Mouse (Mus musculus): ENCODE results near the gene Padi4. TPM values are rescaled to one million over a fixed set of nuclear protein-coding genes. Genes with fewer than 3 reads are reported as not detected.

Padi4 gene
- total and polyA plus RNA-seq, 2 experiments, result 0.09 to 0.12 TPM

GRCm38 (mm10) chr4:140775876-140776275 lies 1.8 kb upstream of the Padi4 start:
- H3K4me3 ChIP-seq (ENCODE audit: insufficient read depth, low read depth, low read length), result no peak overlapping the region
- DNase-seq (ENCODE audit: extremely low read depth, low read depth, low spot score), result no peak
- H3K79me2 ChIP-seq (ENCODE audit: control insufficient read depth, insufficient read depth, low read length), result no peaks in the 10 kb centered on the region
- no peaks in the 10 kb centered on the region for H3K27me3 ChIP-seq (ENCODE audit: control insufficient read depth, insufficient read depth, low read length)
- no peaks in the 10 kb centered on the region for H3K36me3 ChIP-seq (ENCODE audit: control insufficient read depth, insufficient read depth, low read length)
- H3K27ac ChIP-seq (replicated peaks; ENCODE audit: insufficient read depth, low read depth, low read length), result no peak overlapping the region
- no peak for TF ChIP-seq CTCF (IDR thresholded peaks at IDR 0.05; ENCODE audit: low read depth, low read length)
- TF ChIP-seq POLR2A (IDR thresholded peaks at IDR 0.05; ENCODE audit: extremely low read depth, insufficient read depth, low read length), result no peak
- WGBS, result 91% methylated on average over 10 of the region's 10 CpGs
- H3K4me1 ChIP-seq (ENCODE audit: control insufficient read depth, insufficient read depth, low read length), result no peaks in the 10 kb centered on the region
- no peak overlapping the region for H3K9ac ChIP-seq (ENCODE audit: low read depth, low read length)

DNA sequence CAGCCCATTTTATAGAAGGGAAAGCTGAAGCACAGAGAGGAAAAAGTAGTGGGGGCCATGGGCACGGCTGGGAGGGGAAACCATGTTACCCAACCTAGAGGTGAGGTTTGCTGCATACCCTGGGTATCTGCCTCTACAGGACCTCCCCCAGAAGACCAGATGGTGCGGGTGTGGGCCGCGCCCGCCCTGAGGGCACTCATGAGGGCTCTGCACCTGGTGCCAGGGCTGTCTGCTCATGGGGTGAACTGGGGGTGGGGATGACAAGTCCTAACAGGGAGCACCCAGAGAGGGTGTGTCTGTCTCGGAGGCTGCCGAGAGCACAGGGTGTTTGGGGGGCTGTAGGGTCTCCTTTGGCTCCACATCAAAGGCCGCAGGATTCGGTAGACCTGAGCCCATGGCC lies 857 bp upstream of the Padi4 start:
- Histone ChIP-seq H3K79me2 (ENCODE audit: control insufficient read depth, insufficient read depth, low read length) (no peaks in the 10 kb centered on the region), H3K4me1 (ENCODE audit: control insufficient read depth, insufficient read depth, low read length) (peaks cover 3% of the 10 kb centered on the region; the same call in 1 of the 2 replicates), H3K27me3 (ENCODE audit: control insufficient read depth, insufficient read depth, low read length) (no peaks in the 10 kb centered on the region), H3K4me3 (ENCODE audit: insufficient read depth, low read depth, low read length) (no peak overlapping the region), H3K9ac (ENCODE audit: low read depth, low read length) (no peak overlapping the region), H3K27ac (replicated peaks; ENCODE audit: insufficient read depth, low read depth, low read length) (no peak overlapping the region), H3K36me3 (ENCODE audit: control insufficient read depth, insufficient read depth, low read length) (no peaks in the 10 kb centered on the region)
- no peak for DNase-seq (ENCODE audit: extremely low read depth, low read depth, low spot score)
- no peak for TF ChIP-seq POLR2A (IDR thresholded peaks at IDR 0.05; ENCODE audit: extremely low read depth, insufficient read depth, low read length)
- 95% methylated on average over 9 of the region's 9 CpGs for WGBS

GRCm38 (mm10) chr4:140771091-140771490 lies 2.9 kb downstream of the Padi4 start:
- no peak for DNase-seq (ENCODE audit: extremely low read depth, low read depth, low spot score)
- H3K27me3 ChIP-seq (ENCODE audit: control insufficient read depth, insufficient read depth, low read length), result no peaks in the 10 kb centered on the region
- no peak overlapping the region for H3K9ac ChIP-seq (ENCODE audit: low read depth, low read length)
- H3K27ac ChIP-seq (replicated peaks; ENCODE audit: insufficient read depth, low read depth, low read length), result no peak overlapping the region
- H3K4me3 ChIP-seq (ENCODE audit: insufficient read depth, low read depth, low read length), result no peak overlapping the region
- no peaks in the 10 kb centered on the region for H3K36me3 ChIP-seq (ENCODE audit: control insufficient read depth, insufficient read depth, low read length)
- peaks cover 3% of the 10 kb centered on the region; the same call in 1 of the 2 replicates for H3K4me1 ChIP-seq (ENCODE audit: control insufficient read depth, insufficient read depth, low read length)
- TF ChIP-seq CTCF (IDR thresholded peaks at IDR 0.05; ENCODE audit: low read depth, low read length), result no peak
- TF ChIP-seq POLR2A (IDR thresholded peaks at IDR 0.05; ENCODE audit: extremely low read depth, insufficient read depth, low read length), result no peak
- H3K79me2 ChIP-seq (ENCODE audit: control insufficient read depth, insufficient read depth, low read length), result no peaks in the 10 kb centered on the region
- 24% methylated on average over 4 of the region's 4 CpGs for WGBS

DNA sequence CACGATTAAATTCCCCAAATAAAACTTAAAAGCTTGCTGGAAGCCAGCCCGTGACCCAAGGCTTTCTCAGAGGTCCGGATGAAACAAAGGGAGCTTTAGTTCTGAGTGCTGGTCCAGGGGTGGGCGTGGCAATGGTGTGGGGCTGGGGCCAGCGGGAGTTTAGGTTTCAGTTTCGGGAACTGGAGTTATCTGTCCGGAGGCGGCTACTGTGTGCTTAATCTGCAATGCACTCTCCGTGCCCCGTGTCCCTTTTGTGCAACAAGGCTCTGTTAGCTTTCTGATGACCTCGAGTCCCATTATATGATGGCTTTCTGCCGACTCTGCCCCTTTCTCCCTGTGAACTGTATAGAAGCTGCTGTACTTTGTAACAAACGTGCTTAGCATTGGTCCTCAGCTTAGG lies 3.6 kb downstream of the Padi4 start:
- H3K4me3 ChIP-seq (ENCODE audit: insufficient read depth, low read depth, low read length), result peak overlapping the region; percentile 20; the same call in 1 of the 2 replicates
- peak overlapping the region; percentile 37; the same call in 1 of the 2 replicates for H3K27ac ChIP-seq (replicated peaks; ENCODE audit: insufficient read depth, low read depth, low read length)
- 2% methylated on average over 13 of the region's 13 CpGs for WGBS
- no peaks in the 10 kb centered on the region for H3K79me2 ChIP-seq (ENCODE audit: control insufficient read depth, insufficient read depth, low read length)
- H3K4me1 ChIP-seq (ENCODE audit: control insufficient read depth, insufficient read depth, low read length), result peaks cover 3% of the 10 kb centered on the region; the same call in 1 of the 2 replicates
- H3K27me3 ChIP-seq (ENCODE audit: control insufficient read depth, insufficient read depth, low read length), result no peaks in the 10 kb centered on the region
- peak; percentile 36 for DNase-seq (ENCODE audit: extremely low read depth, low read depth, low spot score)
- H3K36me3 ChIP-seq (ENCODE audit: control insufficient read depth, insufficient read depth, low read length), result no peaks in the 10 kb centered on the region
- 0 out of 2 replicates have a peak overlapping the region, but pooled peaks have one; percentile 22 for H3K9ac ChIP-seq (ENCODE audit: low read depth, low read length)
- TF ChIP-seq POLR2A (IDR thresholded peaks at IDR 0.05; ENCODE audit: extremely low read depth, insufficient read depth, low read length) (no peak), CTCF (IDR thresholded peaks at IDR 0.05; ENCODE audit: low read depth, low read length) (no peak)

- H3K9ac ChIP-seq (ENCODE audit: low read depth, low read length), result no peak overlapping the region
- no peak for DNase-seq (ENCODE audit: extremely low read depth, low read depth, low spot score)
- H3K27ac ChIP-seq (replicated peaks; ENCODE audit: insufficient read depth, low read depth, low read length), result no peak overlapping the region
- H3K4me1 ChIP-seq (ENCODE audit: control insufficient read depth, insufficient read depth, low read length), result peaks cover 3% of the 10 kb centered on the region; the same call in 1 of the 2 replicates
- no peaks in the 10 kb centered on the region for H3K79me2 ChIP-seq (ENCODE audit: control insufficient read depth, insufficient read depth, low read length)
- no peaks in the 10 kb centered on the region for H3K36me3 ChIP-seq (ENCODE audit: control insufficient read depth, insufficient read depth, low read length)
- H3K27me3 ChIP-seq (ENCODE audit: control insufficient read depth, insufficient read depth, low read length), result no peaks in the 10 kb centered on the region
- no peak overlapping the region for H3K4me3 ChIP-seq (ENCODE audit: insufficient read depth, low read depth, low read length)
- TF ChIP-seq CTCF (IDR thresholded peaks at IDR 0.05; ENCODE audit: low read depth, low read length), result no peak
- no peak for TF ChIP-seq POLR2A (IDR thresholded peaks at IDR 0.05; ENCODE audit: extremely low read depth, insufficient read depth, low read length)
- 87% methylated on average over 5 of the region's 5 CpGs for WGBS
Measured at GRCm38 (mm10) chr4:140768973-140769372, 5.1 kb downstream of the Padi4 start.

GRCm38 (mm10) chr4:140765936-140766335 lies 8.1 kb downstream of the Padi4 start:
- no peaks in the 10 kb centered on the region for H3K27me3 ChIP-seq (ENCODE audit: control insufficient read depth, insufficient read depth, low read length)
- TF ChIP-seq CTCF (IDR thresholded peaks at IDR 0.05; ENCODE audit: low read depth, low read length), result no peak
- no peak for TF ChIP-seq POLR2A (IDR thresholded peaks at IDR 0.05; ENCODE audit: extremely low read depth, insufficient read depth, low read length)
- H3K27ac ChIP-seq (replicated peaks; ENCODE audit: insufficient read depth, low read depth, low read length), result peak overlapping the region; percentile 42; the same call in 1 of the 2 replicates
- WGBS, result 78% methylated on average over 3 of the region's 3 CpGs
- peaks cover 3% of the 10 kb centered on the region; the same call in 1 of the 2 replicates for H3K4me1 ChIP-seq (ENCODE audit: control insufficient read depth, insufficient read depth, low read length)
- H3K4me3 ChIP-seq (ENCODE audit: insufficient read depth, low read depth, low read length), result no peak overlapping the region
- no peaks in the 10 kb centered on the region for H3K36me3 ChIP-seq (ENCODE audit: control insufficient read depth, insufficient read depth, low read length)
- no peaks in the 10 kb centered on the region for H3K79me2 ChIP-seq (ENCODE audit: control insufficient read depth, insufficient read depth, low read length)
- no peak overlapping the region for H3K9ac ChIP-seq (ENCODE audit: low read depth, low read length)
- no peak for DNase-seq (ENCODE audit: extremely low read depth, low read depth, low spot score)
